Mouse (Mus musculus): Measurements from ENCODE around the gene Pgrmc1. TPM values are rescaled to one million over a fixed set of nuclear protein-coding genes. Genes with fewer than 3 reads are reported as not detected.
A peak's percentile ranks its signal among the peaks of the same experiment; 100 is the strongest.

The Pgrmc1 gene
- polyA plus RNA-seq, 1 experiment = 192 TPM

GRCm38 (mm10) chrX:36560170-36560569 lies 37.8 kb upstream of the Pgrmc1 start:
- TF ChIP-seq POLR2A (IDR thresholded peaks at IDR 0.05; ENCODE audit: low read depth, low read length) = no peak
- TF ChIP-seq CTCF (IDR thresholded peaks at IDR 0.05; ENCODE audit: extremely low read depth, insufficient read length, insufficient replicate concordance, low read depth, low read length) = no peak
- 72% methylated on average over 4 of the region's 4 CpGs for WGBS

DNA sequence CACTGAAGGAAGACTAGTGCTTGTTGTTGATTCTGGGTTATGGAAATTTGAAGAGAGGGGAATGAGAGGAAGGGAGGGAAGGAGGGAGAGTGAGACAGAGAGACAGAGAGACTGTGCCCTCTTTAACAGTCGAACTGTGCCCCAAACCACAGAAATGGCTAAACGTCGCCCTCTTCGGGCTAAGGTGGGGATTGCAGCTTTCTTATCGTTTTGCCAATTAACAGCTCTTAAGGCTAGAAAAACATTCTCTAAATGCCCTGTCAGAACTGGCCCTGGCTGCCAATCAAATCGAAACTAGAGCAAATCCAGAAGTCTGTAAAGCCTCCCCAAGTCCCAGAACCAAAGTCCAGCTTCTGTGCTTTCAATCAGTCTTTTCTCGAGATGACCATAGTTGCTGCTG lies 36.4 kb upstream of the Pgrmc1 start:
- no peaks in the 10 kb centered on the region for H3K27me3 ChIP-seq (ENCODE audit: control insufficient read depth, insufficient read depth, low read length)
- H3K36me3 ChIP-seq (ENCODE audit: control insufficient read depth, insufficient read depth, low read length) = no peaks in the 10 kb centered on the region
- H3K27ac ChIP-seq (ENCODE audit: insufficient read depth, low read depth, low read length) = no peak overlapping the region
- H3K4me1 ChIP-seq (ENCODE audit: control insufficient read depth, insufficient read depth, insufficient read length, low read length) = no peaks in the 10 kb centered on the region
- TF ChIP-seq POLR2A (IDR thresholded peaks at IDR 0.05; ENCODE audit: low read depth, low read length) = no peak
- TF ChIP-seq CTCF (IDR thresholded peaks at IDR 0.05; ENCODE audit: extremely low read depth, insufficient read length, insufficient replicate concordance, low read depth, low read length) = peak; percentile 57; the same call in 1 of the 2 replicates
- H3K4me3 ChIP-seq (ENCODE audit: low read depth, low read length) = no peak overlapping the region
- 7% methylated on average over 7 of the region's 7 CpGs for WGBS

More at GRCm38 (mm10) chrX:36560170-36560569, 37.8 kb upstream of the Pgrmc1 start:
- Histone ChIP-seq H3K4me1 (ENCODE audit: control insufficient read depth, insufficient read depth, insufficient read length, low read length) (no peaks in the 10 kb centered on the region), H3K36me3 (ENCODE audit: control insufficient read depth, insufficient read depth, low read length) (no peaks in the 10 kb centered on the region), H3K4me3 (ENCODE audit: low read depth, low read length) (no peak overlapping the region), H3K27me3 (ENCODE audit: control insufficient read depth, insufficient read depth, low read length) (no peaks in the 10 kb centered on the region), H3K27ac (ENCODE audit: insufficient read depth, low read depth, low read length) (no peak overlapping the region)

DNA sequence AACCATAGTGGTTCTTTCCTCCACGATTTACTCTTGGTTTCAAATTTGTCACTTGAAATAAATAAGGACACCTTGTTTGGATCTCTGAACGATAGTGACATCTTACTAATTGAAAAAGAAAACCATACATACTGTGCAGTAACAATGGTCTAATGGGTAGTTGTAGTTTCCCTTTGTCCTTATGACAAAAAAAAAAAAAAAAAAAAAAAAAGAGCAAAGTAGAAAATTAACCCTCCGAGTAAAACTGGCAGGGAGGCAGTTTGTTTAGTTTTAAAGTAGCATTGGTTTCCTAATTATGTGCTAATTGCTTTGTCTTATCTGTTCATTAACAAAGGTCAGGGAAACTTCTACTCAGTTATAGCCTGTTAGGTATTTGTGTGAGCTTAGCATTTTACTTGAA lies 35.9 kb upstream of the Pgrmc1 start:
- 20% methylated on average over 3 of the region's 3 CpGs for WGBS
- no peak overlapping the region for H3K4me3 ChIP-seq (ENCODE audit: low read depth, low read length)
- no peak for TF ChIP-seq CTCF (IDR thresholded peaks at IDR 0.05; ENCODE audit: extremely low read depth, insufficient read length, insufficient replicate concordance, low read depth, low read length)
- no peak for TF ChIP-seq POLR2A (IDR thresholded peaks at IDR 0.05; ENCODE audit: low read depth, low read length)
- no peaks in the 10 kb centered on the region for H3K4me1 ChIP-seq (ENCODE audit: control insufficient read depth, insufficient read depth, insufficient read length, low read length)
- no peak overlapping the region for H3K27ac ChIP-seq (ENCODE audit: insufficient read depth, low read depth, low read length)
- no peaks in the 10 kb centered on the region for H3K27me3 ChIP-seq (ENCODE audit: control insufficient read depth, insufficient read depth, low read length)
- H3K36me3 ChIP-seq (ENCODE audit: control insufficient read depth, insufficient read depth, low read length) = no peaks in the 10 kb centered on the region

GRCm38 (mm10) chrX:36586629-36587303 lies 11.2 kb upstream of the Pgrmc1 start:
- H3K27me3 ChIP-seq (ENCODE audit: control insufficient read depth, insufficient read depth, low read length) = no peaks in the 10 kb centered on the region
- H3K4me3 ChIP-seq (ENCODE audit: low read depth, low read length) = no peak overlapping the region
- no peaks in the 10 kb centered on the region for H3K36me3 ChIP-seq (ENCODE audit: control insufficient read depth, insufficient read depth, low read length)
- H3K27ac ChIP-seq (ENCODE audit: insufficient read depth, low read depth, low read length) = no peak overlapping the region
- TF ChIP-seq POLR2A (IDR thresholded peaks at IDR 0.05; ENCODE audit: low read depth, low read length) (no peak), CTCF (IDR thresholded peaks at IDR 0.05; ENCODE audit: extremely low read depth, insufficient read length, insufficient replicate concordance, low read depth, low read length) (no peak)
- no peaks in the 10 kb centered on the region for H3K4me1 ChIP-seq (ENCODE audit: control insufficient read depth, insufficient read depth, insufficient read length, low read length)
- WGBS = 67% methylated on average over 1 of the region's 1 CpGs

DNA sequence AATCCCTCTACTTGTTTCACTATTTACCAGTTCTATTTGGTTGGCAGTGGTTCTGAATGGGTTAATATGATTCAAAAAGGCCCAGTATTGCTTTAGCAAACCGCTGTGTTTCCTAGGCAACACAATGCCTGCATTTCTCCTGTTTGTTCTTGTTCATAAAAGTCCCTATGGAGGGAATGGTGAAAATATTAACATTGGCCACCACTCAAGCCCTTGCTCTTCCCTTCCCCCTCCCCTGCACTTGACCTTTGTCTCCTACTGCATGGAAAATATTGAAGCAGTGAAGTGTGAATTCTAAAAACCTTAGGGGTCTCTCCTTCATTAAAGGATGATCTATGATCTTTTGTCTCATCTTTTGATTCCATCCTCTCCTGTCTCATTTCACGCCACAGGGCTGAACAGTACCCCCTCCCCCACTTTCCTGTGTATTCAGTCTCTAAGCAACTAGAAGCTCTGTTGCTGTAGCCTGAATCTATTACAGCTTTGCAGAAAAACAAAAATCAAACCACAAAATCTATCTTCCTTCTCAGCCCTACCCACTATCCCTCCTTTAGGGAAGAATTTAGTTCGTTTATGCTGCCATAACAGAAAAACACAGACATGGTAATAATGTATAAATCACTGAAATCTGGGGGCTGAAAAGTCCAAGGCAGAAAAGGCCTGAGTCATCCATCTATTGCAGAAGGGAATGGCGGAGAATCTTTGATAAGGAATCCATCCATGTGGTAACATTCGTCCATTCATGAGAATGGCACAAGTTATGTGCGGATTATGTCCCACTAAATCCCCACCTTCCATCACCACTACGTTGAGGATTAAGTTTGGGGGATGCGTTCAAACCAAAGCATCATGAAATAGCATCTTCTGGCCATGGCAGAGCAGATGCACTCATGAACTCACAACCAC lies 10.4 kb upstream of the Pgrmc1 start:
- TF ChIP-seq POLR2A (IDR thresholded peaks at IDR 0.05; ENCODE audit: low read depth, low read length) (no peak), CTCF (IDR thresholded peaks at IDR 0.05; ENCODE audit: extremely low read depth, insufficient read length, insufficient replicate concordance, low read depth, low read length) (no peak)
- no peak overlapping the region for H3K4me3 ChIP-seq (ENCODE audit: low read depth, low read length)
- no peak overlapping the region for H3K27ac ChIP-seq (ENCODE audit: insufficient read depth, low read depth, low read length)
- WGBS = 67% methylated on average over 8 of the region's 8 CpGs
- H3K36me3 ChIP-seq (ENCODE audit: control insufficient read depth, insufficient read depth, low read length) = no peaks in the 10 kb centered on the region
- no peaks in the 10 kb centered on the region for H3K4me1 ChIP-seq (ENCODE audit: control insufficient read depth, insufficient read depth, insufficient read length, low read length)
- no peaks in the 10 kb centered on the region for H3K27me3 ChIP-seq (ENCODE audit: control insufficient read depth, insufficient read depth, low read length)

DNA sequence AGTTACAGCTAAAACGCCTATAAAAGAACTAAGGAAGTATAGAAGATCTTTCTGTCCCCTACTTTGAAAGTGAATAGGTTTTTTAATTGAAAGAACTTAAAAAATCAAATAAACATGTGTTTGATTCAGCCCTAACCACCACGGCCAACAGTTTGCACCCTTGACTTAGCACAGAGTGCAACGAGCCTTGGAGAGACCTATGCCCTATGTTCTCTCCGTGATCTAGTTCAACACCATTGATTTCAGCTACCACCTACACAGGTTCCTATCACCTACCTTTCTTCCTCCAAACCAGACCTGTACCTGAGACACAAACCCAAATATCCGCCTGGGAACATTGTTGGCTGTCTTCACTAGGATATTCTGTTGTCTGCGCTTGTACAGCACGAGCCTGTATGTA lies 7.7 kb upstream of the Pgrmc1 start:
- Histone ChIP-seq H3K27me3 (ENCODE audit: control insufficient read depth, insufficient read depth, low read length) (no peaks in the 10 kb centered on the region), H3K4me1 (ENCODE audit: control insufficient read depth, insufficient read depth, insufficient read length, low read length) (no peaks in the 10 kb centered on the region), H3K27ac (ENCODE audit: insufficient read depth, low read depth, low read length) (no peak overlapping the region), H3K4me3 (ENCODE audit: low read depth, low read length) (no peak overlapping the region), H3K36me3 (ENCODE audit: control insufficient read depth, insufficient read depth, low read length) (no peaks in the 10 kb centered on the region)
- TF ChIP-seq POLR2A (IDR thresholded peaks at IDR 0.05; ENCODE audit: low read depth, low read length) (no peak), CTCF (IDR thresholded peaks at IDR 0.05; ENCODE audit: extremely low read depth, insufficient read length, insufficient replicate concordance, low read depth, low read length) (no peak)
- WGBS = 83% methylated on average over 7 of the region's 7 CpGs

- Histone ChIP-seq H3K27me3 (ENCODE audit: control insufficient read depth, insufficient read depth, low read length) (no peaks in the 10 kb centered on the region), H3K4me1 (ENCODE audit: control insufficient read depth, insufficient read depth, insufficient read length, low read length) (no peaks in the 10 kb centered on the region), H3K36me3 (ENCODE audit: control insufficient read depth, insufficient read depth, low read length) (no peaks in the 10 kb centered on the region), H3K27ac (ENCODE audit: insufficient read depth, low read depth, low read length) (no peak overlapping the region), H3K4me3 (ENCODE audit: low read depth, low read length) (no peak overlapping the region)
- 44% methylated on average over 1 of the region's 1 CpGs for WGBS
- TF ChIP-seq POLR2A (IDR thresholded peaks at IDR 0.05; ENCODE audit: low read depth, low read length) (no peak), CTCF (IDR thresholded peaks at IDR 0.05; ENCODE audit: extremely low read depth, insufficient read length, insufficient replicate concordance, low read depth, low read length) (no peak)
Observed at GRCm38 (mm10) chrX:36591120-36591519, 6.9 kb upstream of the Pgrmc1 start.

Measured in small intestine, adult 2 months (tissue).